Mouse (Mus musculus) monocyte, adult 59 days (primary cell): Measurements from ENCODE around the gene Slco6c1. TPM values are rescaled to one million over a fixed set of nuclear protein-coding genes. Genes with fewer than 3 reads are reported as not detected.

Experiments used
- total RNA-seq, 2 experiments: library from RNA; stranded (reverse); gene quantifications; one replicate each; pipeline ENCODE4 v1.2.4; 2023

Gene Slco6c1
- total RNA-seq = not detected

GRCm38 (mm10) chr1:97128201-97128600, at the start of gene Slco6c1:
Gene Slco6c1 (minus strand): TSS chr1:97128301.

